Mouse (Mus musculus) ES-Bruce4 (cell line): ENCODE results near the gene A030005L19Rik. TPM values are rescaled to one million over a fixed set of nuclear protein-coding genes. Genes with fewer than 3 reads are reported as not detected.
"Not testable (repeated sequence)": the region's sequence is repeated elsewhere in the genome, so short reads cannot be mapped to it uniquely, and the experiment has no call there.

Source experiments
- H3K27ac ChIP-seq: 2 replicates; pipeline ENCODE4 v1.5.1; 2012; ENCODE audit warnings: low read length, inconsistent platforms; ENCODE audit not compliant: insufficient read depth
- H3K27me3 ChIP-seq: 2 replicates; pipeline ENCODE4 v1.6.1; 2012; ENCODE audit warnings: mild to moderate bottlenecking, low read length, inconsistent platforms; ENCODE audit not compliant: control insufficient read depth, poor library complexity, insufficient read depth, severe bottlenecking
- H3K36me3 ChIP-seq: 2 replicates; pipeline ENCODE4 v1.6.1; 2012; ENCODE audit warnings: inconsistent platforms, mild to moderate bottlenecking, low read length, moderate library complexity; ENCODE audit not compliant: control insufficient read depth, poor library complexity, insufficient read depth, severe bottlenecking
- H3K4me1 ChIP-seq: one replicate; pipeline ENCODE4 v1.8.1; 2011; ENCODE audit warnings: low read length; ENCODE audit not compliant: control insufficient read depth, insufficient read depth
- H3K4me3 ChIP-seq: 2 replicates; pipeline ENCODE4 v1.5.1; 2011; ENCODE audit warnings: low read depth, mild to moderate bottlenecking, low read length
- H3K9ac ChIP-seq: 2 replicates; pipeline ENCODE4 v1.6.1; 2012; ENCODE audit warnings: low read depth, mild to moderate bottlenecking, inconsistent platforms; ENCODE audit not compliant: poor library complexity, severe bottlenecking
- H3K9me3 ChIP-seq: replicated peaks from 2 replicates; pipeline ENCODE4 v1.6.1; 2012; ENCODE audit warnings: mild to moderate bottlenecking, low read length, inconsistent platforms; ENCODE audit not compliant: control insufficient read depth, poor library complexity, insufficient read depth, severe bottlenecking
- CTCF ChIP-seq: IDR thresholded peaks from one replicate; pipeline ENCODE4 v1.8.1; 2011; ENCODE audit warnings: low read depth, low read length
- EP300 ChIP-seq: IDR thresholded peaks from 2 replicates; pipeline ENCODE4 v1.6.1; 2011; ENCODE audit warnings: low read depth, low read length; ENCODE audit not compliant: insufficient read depth
- POLR2A ChIP-seq: IDR thresholded peaks from one replicate; pipeline ENCODE4 v1.8.1; 2011; ENCODE audit warnings: low read length; ENCODE audit not compliant: insufficient read depth
- polyA plus RNA-seq: library from polyadenylated mRNA; stranded (reverse); fragments of >200 nt; gene quantifications from 2 replicates; pipeline ENCODE4 v1.2.4, GENCODE M21; 2011; ENCODE audit warnings: low read depth; ENCODE audit not compliant: missing spikeins, insufficient read depth, insufficient read length

The A030005L19Rik gene
- polyA plus RNA-seq, 1 experiment: not detected

DNA sequence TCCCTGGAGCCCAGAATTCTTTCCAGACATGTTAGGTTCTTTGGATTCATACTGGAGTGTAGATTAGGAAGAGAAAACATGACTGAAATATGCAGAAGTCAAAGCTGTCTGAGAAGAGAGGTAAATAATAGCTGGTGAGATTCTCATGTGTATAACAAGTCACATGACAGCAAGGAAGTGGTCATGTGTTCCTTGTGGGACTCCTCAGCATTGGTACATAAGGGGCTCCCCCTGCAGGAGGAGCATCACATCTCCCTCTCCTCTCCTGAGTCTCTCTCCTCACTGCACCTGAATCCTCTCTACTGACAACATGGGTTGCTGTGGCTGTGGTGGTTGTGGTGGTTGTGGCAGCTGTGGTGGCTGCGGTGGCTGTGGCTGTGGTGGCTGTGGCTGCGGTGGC is 32.9 kb downstream of the A030005L19Rik start:
- not testable (repeated sequence) for H3K4me3 ChIP-seq, H3K27me3 ChIP-seq, H3K4me1 ChIP-seq, H3K36me3 ChIP-seq, H3K9me3 ChIP-seq, H3K27ac ChIP-seq, H3K9ac ChIP-seq

DNA sequence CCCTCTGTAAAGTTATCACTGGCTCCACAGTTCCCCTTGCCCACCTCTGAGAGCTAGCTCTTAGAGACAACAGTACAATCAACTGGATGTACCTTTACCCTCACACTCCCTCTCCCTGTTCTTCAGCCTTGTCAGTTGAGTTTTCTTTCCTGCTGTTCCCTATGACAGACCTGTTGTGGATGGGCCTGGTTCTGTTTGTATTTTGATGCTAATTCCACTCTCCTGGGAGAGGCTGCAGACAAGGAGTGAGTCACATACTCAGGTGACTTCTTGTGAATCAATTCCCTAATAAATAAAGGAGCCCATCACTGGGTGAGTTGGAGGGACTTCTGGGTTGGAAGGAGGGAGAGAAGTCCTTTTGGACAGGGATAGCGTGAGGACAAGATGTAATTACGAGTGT is 35.5 kb downstream of the A030005L19Rik start:
- H3K27me3 ChIP-seq: no peaks in the 10 kb centered on the region
- H3K9ac ChIP-seq: no peak overlapping the region
- no peak overlapping the region for H3K4me3 ChIP-seq
- no peaks in the 10 kb centered on the region; the same call in 1 of the 2 replicates for H3K9me3 ChIP-seq
- peaks cover 2% of the 10 kb centered on the region for H3K4me1 ChIP-seq
- no peak overlapping the region; the same call in 1 of the 2 replicates for H3K27ac ChIP-seq
- H3K36me3 ChIP-seq: no peaks in the 10 kb centered on the region
- TF ChIP-seq POLR2A: no peak
- no peak for TF ChIP-seq CTCF
- TF ChIP-seq EP300: no peak

DNA sequence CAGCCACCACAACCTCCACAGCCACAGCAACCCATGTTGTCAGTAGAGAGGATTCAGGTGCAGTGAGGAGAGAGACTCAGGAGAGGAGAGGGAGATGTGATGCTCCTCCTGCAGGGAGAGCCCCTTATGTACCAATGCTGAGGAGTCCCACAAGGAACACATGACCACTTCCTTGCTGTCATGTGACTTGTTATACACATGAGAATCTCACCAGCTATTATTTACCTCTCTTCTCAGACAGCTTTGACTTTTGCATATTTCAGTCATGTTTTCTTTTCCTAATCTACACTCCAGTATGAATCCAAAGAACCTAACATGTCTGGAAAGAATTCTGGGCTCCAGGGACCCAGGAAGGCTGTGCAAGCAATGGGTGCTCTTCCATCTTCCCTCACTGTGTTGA is 42.8 kb downstream of the A030005L19Rik start, which contains the start of gene Gm7544:
TSS of gene Gm7544 (minus strand) at position 101 of the 400 bp plus-strand sequence.
- not testable (repeated sequence) for H3K4me3 ChIP-seq, H3K9me3 ChIP-seq, H3K4me1 ChIP-seq, H3K36me3 ChIP-seq, H3K27ac ChIP-seq, H3K9ac ChIP-seq, H3K27me3 ChIP-seq

DNA sequence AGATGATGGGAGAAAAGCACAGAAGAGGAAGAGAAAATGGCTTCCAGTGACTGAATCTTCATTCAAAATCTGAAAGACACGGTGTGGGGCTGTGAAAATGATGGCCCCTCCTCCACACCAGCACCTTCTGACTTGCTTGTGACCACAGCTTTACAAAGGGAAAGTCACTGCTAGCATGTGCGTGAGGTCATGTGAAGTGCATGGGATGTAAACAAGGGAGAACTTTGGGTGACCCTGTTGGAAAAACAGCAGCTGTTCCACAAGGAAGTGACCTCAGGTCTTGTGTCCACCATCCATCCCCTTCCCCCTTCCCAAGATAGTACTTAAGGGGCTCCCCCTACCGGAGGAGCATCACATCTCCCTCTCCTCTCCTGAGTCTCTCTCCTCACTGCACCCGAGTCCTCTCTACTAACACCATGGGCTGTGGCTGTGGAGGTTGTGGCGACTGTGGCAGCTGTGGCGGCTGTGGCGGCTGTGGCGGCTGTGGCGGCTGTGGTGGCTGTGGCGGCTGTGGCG is 46.8 kb downstream of the A030005L19Rik start, which contains the start of gene Gm47955:
TSS of gene Gm47955 (plus strand) at position 417 of the 516 bp plus-strand sequence.
- TF ChIP-seq EP300: peak; percentile 70; the same call in 1 of the 2 replicates
- TF ChIP-seq POLR2A: no peak
- TF ChIP-seq CTCF: peak; percentile 26
- H3K4me3 ChIP-seq: peak within 1 kb of the TSS; percentile 73
- H3K9me3 ChIP-seq: 0 out of 2 replicates have a peak, but pooled peaks cover 3% of the 10 kb centered on the region
- H3K36me3 ChIP-seq: no peaks in the 10 kb centered on the region
- H3K4me1 ChIP-seq: no peaks in the 10 kb centered on the region
- no peaks in the 10 kb centered on the region for H3K27me3 ChIP-seq
- H3K27ac ChIP-seq: no peak within 1 kb of the TSS
- no peak within 1 kb of the TSS for H3K9ac ChIP-seq

Other genes starting within 250 kb of the A030005L19Rik start
- gene Mff, start 188.4 kb upstream of the A030005L19Rik start, polyA plus RNA-seq: 157 and 170 TPM in 2 replicates
- gene Tm4sf20, start 144.9 kb upstream of the A030005L19Rik start, polyA plus RNA-seq: not detected in 2 replicates
- gene Gm47791, start 142.1 kb upstream of the A030005L19Rik start, polyA plus RNA-seq: not detected in 2 replicates
- gene Agfg1, start 73.8 kb upstream of the A030005L19Rik start, polyA plus RNA-seq: 124 and 133 TPM in 2 replicates
- not detected in 2 replicates for gene A030014E15Rik, start 11.6 kb downstream of the A030005L19Rik start, polyA plus RNA-seq
- not detected in 2 replicates for gene Gm6217, start 18.1 kb downstream of the A030005L19Rik start, polyA plus RNA-seq
- not detected in 2 replicates for gene A030003K21Rik, start 30.1 kb downstream of the A030005L19Rik start, polyA plus RNA-seq
- not detected in 2 replicates for gene Gm7544, start 42.7 kb downstream of the A030005L19Rik start, polyA plus RNA-seq
- gene Gm47955, start 47.0 kb downstream of the A030005L19Rik start, polyA plus RNA-seq: not detected in 2 replicates
- gene Gm47959, start 87.2 kb downstream of the A030005L19Rik start, polyA plus RNA-seq: not detected in 2 replicates
- 3.0 and 4.2 TPM in 2 replicates for gene Slc19a3, start 125.1 kb downstream of the A030005L19Rik start, polyA plus RNA-seq
- not detected in 2 replicates for gene Krtap28-10, start 129.2 kb downstream of the A030005L19Rik start, polyA plus RNA-seq
- not detected in 2 replicates for gene Gm47969, start 131.6 kb downstream of the A030005L19Rik start, polyA plus RNA-seq
- gene A030005K14Rik, start 146.1 kb downstream of the A030005L19Rik start, polyA plus RNA-seq: not detected in 2 replicates
- not detected in 2 replicates for gene Krtap28-13, start 147.6 kb downstream of the A030005L19Rik start, polyA plus RNA-seq
- 0.78 TPM in 1 of 2 replicates, not detected in the other for gene Ccl20, start 203.4 kb downstream of the A030005L19Rik start, polyA plus RNA-seq
- gene Daw1, start 246.4 kb downstream of the A030005L19Rik start, polyA plus RNA-seq: not detected in 2 replicates